Mouse (Mus musculus) embryonic facial prominence, embryonic 11.5 days (tissue): ENCODE measurements around the gene Hoxd12. TPM values are rescaled to one million over a fixed set of nuclear protein-coding genes. Genes with fewer than 3 reads are reported as not detected.

Experiments
- ATAC-seq: fragments of 200-750 bp; cut with Nextera tagmentation; replicated peaks from 2 replicates; pipeline ENCODE4 v1.8.0; 2017; ENCODE audit warnings: low read depth; ENCODE audit not compliant: insufficient number of reproducible peaks, low FRiP score, low TSS enrichment
- DNase-seq: peaks from one replicate; pipeline ENCODE4 v3.0.0-alpha.2; 2015; ENCODE audit warnings: low spot score
- H3K27ac ChIP-seq: fragments of 300-500 bp; sonication (generic); replicated peaks from 2 replicates; pipeline ENCODE4 v1.5.1; 2014; ENCODE audit warnings: mild to moderate bottlenecking, low read depth, low read length, control low read depth
- H3K27me3 ChIP-seq: fragments of 300-500 bp; sonication (generic); 2 replicates; pipeline ENCODE4 v1.6.1; 2014; ENCODE audit warnings: mild to moderate bottlenecking, low read length, moderate library complexity, mixed read lengths; ENCODE audit not compliant: control insufficient read depth, insufficient read depth
- H3K36me3 ChIP-seq: fragments of 300-500 bp; sonication (generic); replicated peaks from 2 replicates; pipeline ENCODE4 v1.6.1; 2014; ENCODE audit warnings: low read depth, mild to moderate bottlenecking, low read length, moderate library complexity, mixed read lengths; ENCODE audit not compliant: control insufficient read depth, insufficient read depth
- H3K4me1 ChIP-seq: fragments of 300-500 bp; sonication (generic); 2 replicates; pipeline ENCODE4 v1.6.1; 2014; ENCODE audit warnings: low read length, mixed read lengths; ENCODE audit not compliant: control insufficient read depth, insufficient read depth
- H3K4me2 ChIP-seq: fragments of 300-500 bp; sonication (generic); 2 replicates; pipeline ENCODE4 v1.6.1; 2014; ENCODE audit warnings: low read depth, mild to moderate bottlenecking, control low read depth, low read length, moderate library complexity
- H3K4me3 ChIP-seq: fragments of 300-500 bp; sonication (generic); 2 replicates; pipeline ENCODE4 v1.5.1; 2014; ENCODE audit warnings: low read depth, low read length, control low read depth
- H3K9ac ChIP-seq: fragments of 300-500 bp; sonication (generic); replicated peaks from 2 replicates; pipeline ENCODE4 v1.6.1; 2014; ENCODE audit warnings: mild to moderate bottlenecking, control low read depth, low read length
- H3K9me3 ChIP-seq: fragments of 300-500 bp; sonication (generic); replicated peaks from 2 replicates; pipeline ENCODE4 v1.6.1; 2016; ENCODE audit warnings: mild to moderate bottlenecking, low read length, inconsistent platforms, mixed read lengths; ENCODE audit not compliant: control insufficient read depth
- WGBS: fragments of 180-500 bp; shearing (Covaris S2); extraction: QIAGEN DNeasy Blood & Tissue Kit; methylation state at CpG from one replicate; pipeline ENCODE4 v1.1.7; 2014; 5-methylcytosine and 5-hydroxymethylcytosine counted together
- polyA plus RNA-seq: library from polyadenylated mRNA; unstranded; fragments of >200 nt; fragmentation: Nextera tagmentation; extraction: Ambion mirVana; gene quantifications from 2 replicates; pipeline ENCODE4 v1.2.1, GENCODE M21; 2014

Gene Hoxd12
- polyA plus RNA-seq, 1 experiment from 2014 or later = not detected

DNA sequence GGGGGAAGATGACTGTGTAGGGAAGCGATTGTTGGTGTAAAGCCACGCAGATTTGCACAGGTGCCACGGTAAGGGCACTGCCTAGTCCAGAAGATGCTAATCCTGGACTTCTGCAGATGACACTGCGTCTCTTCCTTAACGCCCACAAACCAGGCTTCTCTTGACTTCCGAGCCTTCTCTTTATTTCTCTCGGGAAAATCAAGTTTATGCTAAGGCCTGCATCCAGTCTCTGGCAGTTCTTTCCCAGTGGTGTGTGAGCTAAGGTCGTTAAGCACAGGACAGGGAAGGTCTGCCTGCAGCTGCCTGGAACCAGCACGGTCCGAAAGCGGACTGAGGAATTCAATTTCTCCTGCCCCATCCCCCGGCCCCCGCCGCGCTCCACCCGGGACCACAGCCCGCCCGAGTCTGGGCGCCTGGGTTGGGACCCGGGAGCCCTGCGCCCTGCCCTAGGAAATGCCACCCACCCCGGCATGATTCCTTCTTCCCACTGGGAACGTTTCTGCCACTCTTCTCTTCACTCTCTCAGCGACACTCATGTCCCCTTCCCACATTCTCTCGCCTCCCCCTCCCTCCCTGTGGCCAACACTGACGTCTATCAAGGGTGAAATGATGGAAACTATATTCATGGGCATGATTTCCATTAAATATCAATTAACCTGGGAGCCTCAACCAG lies 29.0 kb downstream of the Hoxd12 start:
- Histone ChIP-seq H3K9me3 (no peaks in the 10 kb centered on the region), H3K27me3 (peaks cover 83% of the 10 kb centered on the region), H3K4me3 (no peak overlapping the region), H3K9ac (no peak overlapping the region), H3K4me1 (peaks cover 14% of the 10 kb centered on the region), H3K36me3 (no peaks in the 10 kb centered on the region), H3K27ac (no peak overlapping the region), H3K4me2 (no peak overlapping the region)
- WGBS = 1% methylated on average over 26 of the region's 26 CpGs
- ATAC-seq (no peak), DNase-seq (no peak)

DNA sequence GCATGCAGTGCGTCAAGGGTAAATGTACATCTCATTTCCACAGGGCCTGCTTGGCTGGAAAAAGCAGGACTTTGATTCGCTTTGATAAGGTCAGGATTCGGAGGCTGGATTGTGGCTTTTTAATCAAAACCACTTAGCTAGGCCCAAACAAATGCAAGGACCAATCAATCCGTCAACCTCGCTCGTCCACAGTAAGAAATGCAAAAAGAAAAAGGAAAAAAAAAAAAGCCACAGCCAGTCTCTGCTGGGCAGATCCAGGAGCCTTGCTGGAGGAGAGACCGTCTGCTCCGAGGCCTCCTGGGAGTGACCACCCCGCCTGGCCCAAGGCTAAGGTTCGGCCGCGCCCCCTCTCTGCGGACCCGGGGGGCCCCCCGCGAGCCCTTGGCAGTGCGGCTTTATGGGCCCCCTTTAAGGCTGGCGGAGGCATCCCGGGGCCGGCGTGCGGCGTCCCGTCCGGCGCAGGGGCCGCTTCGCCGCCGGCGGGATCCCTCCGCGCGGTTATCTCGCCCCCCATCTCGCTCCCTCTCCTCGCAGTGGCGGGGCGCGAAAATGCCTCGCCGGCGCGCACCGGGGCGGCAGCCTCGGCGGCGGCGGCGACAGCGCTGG lies 29.7 kb downstream of the Hoxd12 start, which contains the start of gene Hoxd8:
Gene Hoxd8, plus strand, starts transcription at position 223 of the 606 bp plus-strand sequence.
- WGBS = under 1% methylated on average over 52 of the region's 52 CpGs
- H3K4me2 ChIP-seq = peak within 1 kb of the TSS; percentile 79
- peaks cover 14% of the 10 kb centered on the region for H3K4me1 ChIP-seq
- H3K27ac ChIP-seq = no peak within 1 kb of the TSS
- peaks cover 83% of the 10 kb centered on the region for H3K27me3 ChIP-seq
- H3K9ac ChIP-seq = peak within 1 kb of the TSS; percentile 32; the same call in 1 of the 2 replicates
- ATAC-seq (no peak), DNase-seq (no peak)
- H3K4me3 ChIP-seq = peak within 1 kb of the TSS; percentile 33
- no peaks in the 10 kb centered on the region for H3K36me3 ChIP-seq
- no peaks in the 10 kb centered on the region for H3K9me3 ChIP-seq

DNA sequence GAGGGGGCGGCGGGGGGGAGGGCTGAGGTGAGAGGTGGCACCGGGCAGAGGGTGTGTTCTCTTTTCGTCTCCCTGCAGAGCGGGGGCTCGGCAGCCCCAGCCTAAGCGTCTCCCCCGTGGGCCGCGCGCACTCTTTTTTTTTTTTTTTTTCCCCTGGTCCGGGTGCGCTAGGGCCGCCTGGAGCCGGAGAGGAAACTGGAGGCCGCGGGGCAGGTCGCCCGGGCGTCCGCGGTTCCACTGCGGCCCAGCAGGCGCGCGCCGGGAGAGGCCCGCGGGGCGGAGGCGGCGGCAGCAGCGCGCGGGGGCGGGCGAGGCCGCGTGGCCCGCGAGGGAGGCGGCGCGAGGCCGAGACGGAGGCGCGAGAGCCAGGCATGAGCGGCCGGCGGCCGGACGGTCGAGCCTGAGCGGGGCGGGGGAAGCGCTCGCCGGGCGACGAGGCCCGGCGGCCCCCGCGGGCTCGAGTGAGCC lies 30.2 kb downstream of the Hoxd12 start:
- Histone ChIP-seq H3K9ac (peak overlapping the region; percentile 32; the same call in 1 of the 2 replicates), H3K4me1 (peaks cover 14% of the 10 kb centered on the region), H3K27me3 (peaks cover 83% of the 10 kb centered on the region), H3K36me3 (no peaks in the 10 kb centered on the region), H3K27ac (no peak overlapping the region), H3K4me2 (peak overlapping the region; percentile 79), H3K9me3 (no peaks in the 10 kb centered on the region), H3K4me3 (peak overlapping the region; percentile 33)
- WGBS = under 1% methylated on average over 36 of the region's 66 CpGs
- ATAC-seq (no peak), DNase-seq (no peak)

DNA sequence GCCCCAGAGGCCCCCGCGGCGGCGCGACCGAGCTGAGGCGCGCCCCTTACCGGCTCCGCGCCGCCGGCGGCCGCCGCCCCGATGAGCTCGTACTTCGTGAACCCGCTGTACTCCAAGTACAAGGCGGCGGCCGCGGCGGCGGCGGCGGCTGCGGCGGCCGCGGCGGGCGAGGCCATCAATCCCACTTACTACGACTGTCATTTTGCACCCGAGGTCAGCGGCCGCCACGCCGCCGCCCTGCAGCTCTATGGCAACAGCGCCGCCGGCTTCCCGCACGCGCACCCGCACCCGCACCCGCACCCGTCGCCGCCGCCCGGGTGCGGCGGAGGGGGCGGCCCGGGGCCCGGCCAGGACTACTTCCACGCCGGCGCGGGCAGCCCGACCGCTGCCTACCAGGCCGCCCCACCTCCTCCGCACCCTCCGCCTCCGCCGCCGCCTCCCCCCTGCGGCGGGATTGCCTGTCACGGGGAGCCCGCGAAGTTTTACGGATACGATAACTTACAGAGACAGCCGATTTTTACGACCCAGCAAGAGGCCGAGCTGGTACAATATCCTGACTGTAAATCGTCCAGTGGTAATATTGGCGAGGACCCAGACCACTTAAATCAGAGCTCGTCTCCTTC lies 30.8 kb downstream of the Hoxd12 start:
- H3K9me3 ChIP-seq = no peaks in the 10 kb centered on the region
- H3K27ac ChIP-seq = no peak overlapping the region
- H3K4me1 ChIP-seq = peaks cover 14% of the 10 kb centered on the region
- H3K36me3 ChIP-seq = no peaks in the 10 kb centered on the region
- WGBS = under 1% methylated on average over 57 of the region's 85 CpGs
- peak overlapping the region; percentile 33 for H3K4me3 ChIP-seq
- peak overlapping the region; percentile 32; the same call in 1 of the 2 replicates for H3K9ac ChIP-seq
- peaks cover 83% of the 10 kb centered on the region for H3K27me3 ChIP-seq
- peak overlapping the region; percentile 79 for H3K4me2 ChIP-seq
- no peak for DNase-seq
- no peak for ATAC-seq

DNA sequence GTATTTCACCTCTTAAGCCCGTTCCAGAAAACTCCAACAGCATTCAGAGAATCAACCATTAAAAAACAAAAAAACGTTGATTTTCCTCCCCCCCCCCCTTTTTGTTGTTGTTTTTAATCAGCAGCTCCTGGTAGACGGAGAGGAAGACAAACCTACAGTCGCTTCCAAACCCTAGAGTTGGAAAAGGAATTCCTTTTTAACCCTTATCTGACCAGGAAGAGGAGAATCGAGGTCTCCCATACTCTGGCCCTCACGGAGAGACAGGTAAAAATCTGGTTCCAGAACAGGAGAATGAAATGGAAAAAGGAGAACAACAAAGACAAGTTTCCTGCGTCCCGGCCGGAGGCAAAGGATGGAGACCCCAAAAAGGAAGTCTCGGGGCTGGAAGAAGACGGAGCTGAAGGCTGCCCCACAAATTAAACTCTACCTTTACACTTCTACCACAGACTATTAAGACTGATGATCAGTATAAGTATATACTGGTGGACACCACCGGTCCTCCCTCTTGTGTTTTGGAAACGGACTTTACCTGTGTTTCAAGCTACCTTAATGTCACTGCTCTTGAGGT lies 31.7 kb downstream of the Hoxd12 start:
- peaks cover 81% of the 10 kb centered on the region for H3K27me3 ChIP-seq
- ATAC-seq = no peak
- DNase-seq = no peak
- H3K4me2 ChIP-seq = no peak overlapping the region
- peaks cover 14% of the 10 kb centered on the region for H3K4me1 ChIP-seq
- WGBS = 2% methylated on average over 13 of the region's 13 CpGs
- no peak overlapping the region for H3K9ac ChIP-seq
- no peaks in the 10 kb centered on the region for H3K36me3 ChIP-seq
- H3K4me3 ChIP-seq = no peak overlapping the region
- no peaks in the 10 kb centered on the region for H3K9me3 ChIP-seq
- H3K27ac ChIP-seq = no peak overlapping the region

DNA sequence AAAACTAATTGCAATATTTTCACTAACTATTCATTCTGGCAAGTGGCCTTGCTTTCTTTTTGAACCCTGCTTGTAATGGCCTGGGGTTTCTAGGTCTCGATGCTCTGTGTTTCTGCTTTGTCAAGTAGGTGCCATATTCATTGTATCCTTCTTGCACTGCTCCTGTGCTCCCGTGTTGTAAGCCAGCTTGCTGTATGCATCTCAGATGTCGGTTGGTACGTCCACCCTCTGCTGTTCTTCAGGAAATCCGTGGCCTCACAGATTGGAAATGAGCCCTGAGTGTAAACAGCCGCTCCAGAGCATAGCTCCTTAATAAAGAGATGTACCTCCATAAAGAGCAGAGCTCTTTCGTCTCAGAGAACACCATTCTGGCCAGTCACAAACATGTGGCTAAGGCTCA lies 32.8 kb downstream of the Hoxd12 start:
- Histone ChIP-seq H3K36me3 (no peaks in the 10 kb centered on the region), H3K27me3 (peaks cover 88% of the 10 kb centered on the region), H3K9me3 (no peaks in the 10 kb centered on the region), H3K27ac (no peak overlapping the region), H3K9ac (no peak overlapping the region), H3K4me3 (no peak overlapping the region), H3K4me1 (peaks cover 16% of the 10 kb centered on the region), H3K4me2 (no peak overlapping the region)
- DNase-seq (no peak), ATAC-seq (no peak)
- WGBS = 3% methylated on average over 7 of the region's 7 CpGs

DNA sequence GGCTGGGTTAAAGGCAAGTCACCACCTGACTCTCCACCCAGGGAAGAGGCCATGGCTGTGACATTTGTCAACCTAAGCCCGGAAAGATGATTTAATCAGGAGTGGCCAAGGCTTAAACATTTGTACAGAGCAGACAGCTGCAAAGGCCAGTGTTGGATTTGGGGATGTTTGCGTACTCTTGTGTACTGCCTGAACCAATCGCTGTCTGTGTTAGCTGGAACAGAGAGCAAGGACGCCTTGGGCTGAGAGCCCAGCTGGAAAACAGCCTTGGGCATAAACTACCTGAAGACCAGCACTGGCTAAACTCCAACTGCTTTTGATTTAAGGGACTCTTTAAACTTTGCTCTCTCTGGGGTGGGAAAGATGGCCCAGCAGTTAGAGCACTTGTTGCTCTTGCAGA lies 33.9 kb downstream of the Hoxd12 start:
- Histone ChIP-seq H3K36me3 (no peaks in the 10 kb centered on the region), H3K4me2 (no peak overlapping the region), H3K4me3 (no peak overlapping the region), H3K27ac (no peak overlapping the region), H3K9me3 (no peaks in the 10 kb centered on the region), H3K27me3 (peaks cover 91% of the 10 kb centered on the region), H3K9ac (no peak overlapping the region), H3K4me1 (peaks cover 16% of the 10 kb centered on the region)
- WGBS = 6% methylated on average over 4 of the region's 4 CpGs
- DNase-seq (no peak), ATAC-seq (no peak)
